Mouse (Mus musculus) left cerebral cortex, postnatal 25 days (tissue): ENCODE results near the gene Trdn. TPM values are rescaled to one million over a fixed set of nuclear protein-coding genes. Genes with fewer than 3 reads are reported as not detected.

Source experiments
- DNase-seq, 2 experiments: peaks; one replicate each; pipeline ENCODE4 v3.0.0; 2022; ENCODE audit warnings: low spot score in 2 of 2, mixed read lengths in 1 of 2
- intact Hi-C: fragments of 180-260 bp; cut with DNase I; formaldehyde crosslinking; loops from one replicate; pipeline ENCODE4 v1.15.1; 2025
- total RNA-seq, 2 experiments: library from RNA; stranded (reverse); gene quantifications; 2 replicates each; pipeline ENCODE4 v1.2.3; 2021

The Trdn gene
- total RNA-seq, 2 experiments from 2014 or later = 0.57 to 0.96 TPM

DNA sequence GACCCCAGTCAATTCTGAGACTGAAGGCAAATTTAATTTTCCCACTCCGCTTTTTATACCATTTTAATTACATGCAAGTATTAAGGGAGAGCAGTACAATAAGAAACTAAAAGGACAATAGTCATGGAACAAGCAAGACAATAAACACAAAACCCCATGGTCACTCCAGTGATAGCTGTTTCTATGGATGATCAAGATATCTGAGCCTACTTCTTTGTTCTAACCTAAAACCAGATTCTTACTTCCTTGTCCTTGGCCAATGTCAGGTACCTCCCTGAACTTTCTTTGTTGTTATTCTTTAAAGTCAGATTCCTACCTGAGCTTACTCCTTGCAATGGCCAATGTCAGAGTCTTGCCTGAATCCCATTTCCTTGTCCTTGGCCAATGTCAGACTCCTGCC is 272.7 kb downstream of the Trdn start:
- intact Hi-C loops = no loop called here
- no peak for DNase-seq

DNA sequence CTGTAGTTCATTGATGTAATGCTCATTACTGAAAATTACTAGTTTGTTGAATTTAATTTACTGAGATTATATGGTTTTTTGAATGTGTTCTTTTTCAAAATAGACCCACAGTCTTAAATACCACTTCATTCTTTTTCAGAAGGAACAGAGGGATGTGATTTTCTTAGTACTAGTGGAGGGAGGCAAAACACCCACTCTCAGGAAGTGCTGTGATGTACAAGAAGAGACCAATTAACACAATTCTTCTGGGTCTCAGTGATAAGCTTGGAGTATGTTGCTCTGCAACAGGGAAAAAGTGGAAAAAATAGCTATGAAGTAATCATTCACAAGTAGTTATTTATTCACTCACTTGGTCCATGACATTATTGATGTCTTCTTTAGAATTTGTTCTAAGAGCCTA is 286.2 kb downstream of the Trdn start:
- intact Hi-C loops = loop anchor here (10.0 kb wide), 1 partner anchor 258 kb away; the partner anchor contains the start of gene Clvs2

DNA sequence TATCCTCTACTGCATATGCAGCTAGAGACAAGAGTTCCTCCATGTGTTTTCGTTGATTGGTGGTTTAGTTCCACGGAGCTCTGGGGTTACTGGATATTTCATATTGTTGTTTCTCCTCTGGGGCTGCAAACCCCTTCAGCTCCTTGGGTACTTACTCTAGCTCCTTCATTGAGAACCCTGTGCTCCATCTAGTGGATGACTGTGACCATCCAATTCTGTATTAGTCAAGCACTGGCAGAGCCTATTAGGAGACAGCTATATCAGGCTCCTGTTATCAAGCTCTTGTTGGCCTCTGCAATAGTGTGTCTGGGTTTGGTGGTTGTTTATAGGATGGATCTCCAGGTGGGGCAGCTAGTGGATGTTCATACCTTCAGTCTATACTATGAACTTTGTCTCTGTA is 290.2 kb downstream of the Trdn start:
- intact Hi-C loops = no loop called here
- DNase-seq = no peak

More for the DNA sequence above, 286.2 kb downstream of the Trdn start:
- DNase-seq = peak in 1 of 2 experiments; percentile 70

DNA sequence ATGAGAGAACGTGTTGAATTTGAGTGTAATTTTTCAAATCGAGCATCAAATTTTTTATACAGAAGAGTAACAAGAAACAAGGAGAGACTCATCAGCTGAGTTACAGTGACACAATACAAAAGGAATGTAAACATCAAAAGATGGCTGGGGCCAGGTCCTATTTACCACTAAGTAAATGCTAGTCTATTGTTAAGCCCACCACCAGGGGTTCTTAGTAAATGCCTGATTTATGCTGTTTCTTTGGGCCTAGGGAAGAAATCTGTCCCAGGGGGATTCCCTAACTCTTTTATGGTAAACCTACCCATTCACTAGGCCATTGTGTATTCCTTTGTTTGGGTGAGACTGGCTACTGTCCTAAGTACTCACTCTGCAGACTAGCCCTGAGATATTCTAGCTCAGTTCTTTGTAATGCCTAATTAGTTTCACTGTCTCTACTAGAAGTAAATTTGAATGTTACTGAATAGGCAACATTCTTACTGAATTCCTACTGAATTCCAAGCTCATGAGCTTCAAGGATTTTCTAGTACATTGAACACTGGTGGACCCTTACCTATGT is 295.2 kb downstream of the Trdn start:
- intact Hi-C loops = no loop called here
- no peak for DNase-seq

Other genes starting within 250 kb of the Trdn start
- 10 to 100 TPM; 30.0 to 30.2 TPM for gene Nkain2, start 190.1 kb upstream of the Trdn start, total RNA-seq